Mouse (Mus musculus): ENCODE results near the gene Fbxo3. TPM values are rescaled to one million over a fixed set of nuclear protein-coding genes. Genes with fewer than 3 reads are reported as not detected.

Gene Fbxo3
- polyA plus RNA-seq, 1 experiment from 2014 or later: 54.4 TPM

Other genes with a start within 250 kb of the Fbxo3 start
- 215 and 448 TPM in 2 replicates for gene Caprin1, start 230.1 kb upstream of the Fbxo3 start, polyA plus RNA-seq (2014; fragmentation: Nextera tagmentation; extraction: Ambion mirVana)
- 33.3 and 36.7 TPM in 2 replicates for gene Lmo2, start 69.7 kb upstream of the Fbxo3 start, polyA plus RNA-seq (2014; fragmentation: Nextera tagmentation; extraction: Ambion mirVana)
- gene 4931422A03Rik, start 640 bp downstream of the Fbxo3 start, polyA plus RNA-seq (2014; fragmentation: Nextera tagmentation; extraction: Ambion mirVana): 1.8 and 3.7 TPM in 2 replicates
- not detected in 2 replicates for gene Gm10912, start 38.1 kb downstream of the Fbxo3 start, polyA plus RNA-seq (2014; fragmentation: Nextera tagmentation; extraction: Ambion mirVana)
- not detected in 2 replicates for gene Gm10799, start 40.8 kb downstream of the Fbxo3 start, polyA plus RNA-seq (2014; fragmentation: Nextera tagmentation; extraction: Ambion mirVana)
- gene Cd59b, start 42.1 kb downstream of the Fbxo3 start, polyA plus RNA-seq (2014; fragmentation: Nextera tagmentation; extraction: Ambion mirVana): 5.6 and 9.3 TPM in 2 replicates
- gene Cd59a, start 68.1 kb downstream of the Fbxo3 start, polyA plus RNA-seq (2014; fragmentation: Nextera tagmentation; extraction: Ambion mirVana): 38.2 and 40.7 TPM in 2 replicates
- gene A930018P22Rik, start 95.0 kb downstream of the Fbxo3 start, polyA plus RNA-seq (2014; fragmentation: Nextera tagmentation; extraction: Ambion mirVana): 0.27 TPM in 1 of 2 replicates, not detected in the other